Mouse (Mus musculus): Measurements from ENCODE around the gene Rfxap. TPM values are rescaled to one million over a fixed set of nuclear protein-coding genes. Genes with fewer than 3 reads are reported as not detected.

The Rfxap gene
- polyA plus RNA-seq, 1 experiment, result 13.2 TPM

- no peak for DNase-seq
- WGBS, result 76% methylated on average over 8 of the region's 8 CpGs
- no peaks in the 10 kb centered on the region for H3K4me1 ChIP-seq (ENCODE audit: control insufficient read depth, insufficient read depth, low read length)
- TF ChIP-seq CTCF (IDR thresholded peaks at IDR 0.05; ENCODE audit: insufficient read depth, low read length) (no peak), POLR2A (IDR thresholded peaks at IDR 0.05; ENCODE audit: borderline replicate concordance, extremely low read depth, low read depth, low read length) (no peak)
- no peak overlapping the region for H3K4me3 ChIP-seq (replicated peaks; ENCODE audit: extremely low read depth, low read depth, low read length)
Measured at GRCm38 (mm10) chr3:54757446-54757845, 50.1 kb downstream of the Rfxap start.

GRCm38 (mm10) chr3:54756058-54756457 lies 51.5 kb downstream of the Rfxap start:
- DNase-seq, result peak; percentile 35

DNA sequence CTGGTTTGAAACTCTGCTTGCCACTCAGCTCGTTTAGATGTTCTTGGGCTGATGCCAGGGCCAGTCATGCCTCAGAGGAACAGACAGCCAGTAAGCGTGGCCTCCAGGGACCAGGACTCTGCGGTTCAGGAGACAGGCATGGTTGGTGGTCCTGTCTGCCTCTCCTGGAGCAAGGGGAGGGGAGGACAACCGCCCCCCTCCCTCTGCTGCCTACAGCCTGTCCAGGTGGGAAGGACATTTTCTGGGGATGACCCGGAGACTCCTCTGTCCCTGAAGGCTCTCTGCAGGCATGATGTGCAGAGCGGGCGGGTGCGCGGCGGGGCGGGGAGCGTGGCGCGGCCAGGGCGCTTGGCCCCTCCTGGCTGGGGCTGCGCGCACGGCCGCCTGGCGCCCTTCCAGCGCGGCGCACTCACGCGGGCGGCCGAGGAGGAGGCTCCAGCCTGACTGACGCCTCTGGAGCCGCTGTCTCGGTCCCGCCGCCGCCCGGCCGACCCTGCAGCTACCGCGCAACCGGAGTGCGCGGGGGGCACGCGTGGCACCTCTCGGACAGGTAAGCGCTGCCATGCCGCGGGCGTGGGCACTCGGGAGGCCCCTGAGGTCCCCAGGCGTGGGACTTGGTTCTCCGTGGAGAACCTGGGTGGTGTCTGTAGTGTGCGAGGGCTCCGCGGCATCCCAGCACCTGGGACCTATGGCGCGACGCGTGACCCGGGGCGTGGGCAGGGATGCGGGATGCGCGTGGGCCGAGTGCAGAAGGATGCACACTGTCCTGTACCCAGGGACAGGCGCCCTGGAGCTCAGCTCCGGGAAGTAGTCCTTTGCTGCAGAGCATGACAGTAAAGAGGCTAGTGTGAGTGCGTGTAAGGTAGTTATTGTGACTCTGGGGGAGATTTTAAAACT lies 52.2 kb downstream of the Rfxap start, which contains the start of gene Smad9:
TSS of gene Smad9 (plus strand) at position 438 of the 897 bp plus-strand sequence.
- DNase-seq, result peak; percentile 58
- TF ChIP-seq POLR2A (IDR thresholded peaks at IDR 0.05; ENCODE audit: borderline replicate concordance, extremely low read depth, low read depth, low read length), result no peak
- TF ChIP-seq CTCF (IDR thresholded peaks at IDR 0.05; ENCODE audit: insufficient read depth, low read length), result no peak
- Histone ChIP-seq H3K4me1 (ENCODE audit: control insufficient read depth, insufficient read depth, low read length) (no peaks in the 10 kb centered on the region), H3K4me3 (replicated peaks; ENCODE audit: extremely low read depth, low read depth, low read length) (peak within 1 kb of the TSS; percentile 75)
- WGBS, result under 1% methylated on average over 66 of the region's 66 CpGs

More at GRCm38 (mm10) chr3:54756058-54756457, 51.5 kb downstream of the Rfxap start:
- Histone ChIP-seq H3K4me3 (replicated peaks; ENCODE audit: extremely low read depth, low read depth, low read length) (peak overlapping the region; percentile 75), H3K4me1 (ENCODE audit: control insufficient read depth, insufficient read depth, low read length) (no peaks in the 10 kb centered on the region)
- TF ChIP-seq CTCF (IDR thresholded peaks at IDR 0.05; ENCODE audit: insufficient read depth, low read length) (no peak), POLR2A (IDR thresholded peaks at IDR 0.05; ENCODE audit: borderline replicate concordance, extremely low read depth, low read depth, low read length) (no peak)
- WGBS, result 3% methylated on average over 11 of the region's 11 CpGs

GRCm38 (mm10) chr3:54753411-54753810 lies 54.2 kb downstream of the Rfxap start:
- DNase-seq, result no peak
- no peaks in the 10 kb centered on the region for H3K4me1 ChIP-seq (ENCODE audit: control insufficient read depth, insufficient read depth, low read length)
- TF ChIP-seq CTCF (IDR thresholded peaks at IDR 0.05; ENCODE audit: insufficient read depth, low read length) (no peak), POLR2A (IDR thresholded peaks at IDR 0.05; ENCODE audit: borderline replicate concordance, extremely low read depth, low read depth, low read length) (no peak)
- no peak overlapping the region for H3K4me3 ChIP-seq (replicated peaks; ENCODE audit: extremely low read depth, low read depth, low read length)
- WGBS, result 57% methylated on average over 4 of the region's 4 CpGs

Other genes with a start within 250 kb of the Rfxap start
- gene Supt20, start 115.0 kb downstream of the Rfxap start, polyA plus RNA-seq (2012; rRNA removed), result 43.9 and 50.1 TPM in 2 replicates
- gene Gm21958, start 93.4 kb downstream of the Rfxap start, polyA plus RNA-seq (2012; rRNA removed), result not detected in 2 replicates
- 15.3 and 20.3 TPM in 2 replicates for gene Exosc8, start 72.4 kb downstream of the Rfxap start, polyA plus RNA-seq (2012; rRNA removed)
- gene Alg5, start 72.3 kb downstream of the Rfxap start, polyA plus RNA-seq (2012; rRNA removed), result 9.4 and 12.4 TPM in 2 replicates
- 4.0 and 5.6 TPM in 2 replicates for gene Smad9, start 52.2 kb downstream of the Rfxap start, polyA plus RNA-seq (2012; rRNA removed)
- not detected in 2 replicates for gene Sertm1, start 108.1 kb upstream of the Rfxap start, polyA plus RNA-seq (2012; rRNA removed)
- gene Ccna1, start 247.7 kb upstream of the Rfxap start, polyA plus RNA-seq (2012; rRNA removed), result 1.0 and 1.3 TPM in 2 replicates